ENCODE assay signal across 10 mouse cellular contexts in genomic region chr8:84600311-84600907, GRCm38 (mm10).
A peak's percentile ranks its signal among the peaks of the same experiment; 100 is the strongest.
DNase-seq lines count a peak whose midpoint lies in the region; ATAC-seq lines count a peak whose summit lies in the region.
"Had no signal": no experiment of that assay in that cellular context is flagged by ENCODE, and none has a peak within 500 bp of the region (broad histone marks: within the 10 kb centered on the region; RNA-seq: fewer than 3 reads in every experiment).

No protein-coding gene starts in this region.

- H3K4me1 ChIP-seq in heart, embryonic 14.5 days (ENCODE audit: control insufficient read depth in 2 of 2, insufficient read depth in 2 of 2, low read length in 2 of 2): peaks cover 14 to 21% of the 10 kb centered on the region in 2 experiments
- H3K4me1 ChIP-seq in embryonic facial prominence, embryonic 12.5 days: peaks cover 12% of the 10 kb centered on the region
- H3K4me1 ChIP-seq in intestine, embryonic 15.5 days (replicated peaks): peaks cover 13% of the 10 kb centered on the region
- peaks cover 19% of the 10 kb centered on the region for H3K4me1 ChIP-seq in neural tube, embryonic 12.5 days

- H3K9me3 ChIP-seq in heart, embryonic 14.5 days (ENCODE audit: control insufficient read depth, low read length): no peaks in the 10 kb centered on the region
- H3K9me3 ChIP-seq in embryonic facial prominence, embryonic 12.5 days: no peaks in the 10 kb centered on the region
- H3K9me3 ChIP-seq in intestine, embryonic 15.5 days: no peaks in the 10 kb centered on the region
- H3K9me3 ChIP-seq in neural tube, embryonic 12.5 days: no peaks in the 10 kb centered on the region

- ATAC-seq in heart, embryonic 14.5 days (ENCODE audit: insufficient number of reproducible peaks, insufficient read depth, low FRiP score, low read depth): no peak
- ATAC-seq in embryonic facial prominence, embryonic 12.5 days (ENCODE audit: insufficient number of reproducible peaks, insufficient read depth, low FRiP score, low TSS enrichment): no peak
- ATAC-seq in intestine, embryonic 15.5 days: no peak
- peak; percentile 39; the same call in 1 of the 2 replicates for ATAC-seq in neural tube, embryonic 12.5 days (ENCODE audit: low FRiP score, low read depth)
- ATAC-seq in frontal cortex, adult (ENCODE audit: low TSS enrichment): no peak
- ATAC-seq: Patski had no signal

- peak overlapping the region; percentile 30 to 39 for H3K4me3 ChIP-seq in heart, embryonic 14.5 days (ENCODE audit: control insufficient read depth in 1 of 2, insufficient read depth in 1 of 2, low read depth in 1 of 2, low read length in 2 of 2)
- H3K4me3 ChIP-seq in embryonic facial prominence, embryonic 12.5 days: peak overlapping the region; percentile 30
- H3K4me3 ChIP-seq in intestine, embryonic 15.5 days (replicated peaks): peak overlapping the region; percentile 37; the same call in 1 of the 2 replicates
- peak overlapping the region; percentile 30 for H3K4me3 ChIP-seq in neural tube, embryonic 12.5 days
- H3K4me3 ChIP-seq: megakaryocyte, embryonic 14.5 days had no signal

- peak overlapping the region; percentile 64 for H3K9ac ChIP-seq in heart, embryonic 14.5 days (ENCODE audit: low read length)
- peak overlapping the region; percentile 57 for H3K9ac ChIP-seq in embryonic facial prominence, embryonic 12.5 days
- no peak overlapping the region; the same call in 1 of the 2 replicates for H3K9ac ChIP-seq in intestine, embryonic 15.5 days
- H3K9ac ChIP-seq in neural tube, embryonic 12.5 days: peak overlapping the region; percentile 56

- H3K27ac ChIP-seq in heart, embryonic 14.5 days (replicated peaks in 1 of 2; ENCODE audit: control insufficient read depth in 1 of 2, insufficient read depth in 1 of 2, low read depth in 2 of 2, low read length in 2 of 2): peak overlapping the region; percentile 14 to 53; a peak in 2 of 4 replicates
- no peak overlapping the region for H3K27ac ChIP-seq in embryonic facial prominence, embryonic 12.5 days
- H3K27ac ChIP-seq in intestine, embryonic 15.5 days: no peak overlapping the region
- H3K27ac ChIP-seq in neural tube, embryonic 12.5 days: no peak overlapping the region

- DNase-seq in heart, adult 8-10 months (ENCODE audit: low spot score): no peak
- DNase-seq in adrenal gland, postnatal 25 days: no peak
- no peak for DNase-seq in thymus, postnatal 0 days (ENCODE audit: low spot score)

- H3K36me3 ChIP-seq in heart, embryonic 14.5 days (ENCODE audit: control insufficient read depth, insufficient read depth, low read length): peaks cover 5% of the 10 kb centered on the region; the same call in 1 of the 2 replicates
- no peaks in the 10 kb centered on the region for H3K36me3 ChIP-seq in embryonic facial prominence, embryonic 12.5 days
- no peaks in the 10 kb centered on the region for H3K36me3 ChIP-seq in intestine, embryonic 15.5 days
- H3K36me3 ChIP-seq in neural tube, embryonic 12.5 days: no peaks in the 10 kb centered on the region; the same call in none of the 2 replicates

- WGBS in heart, embryonic 14.5 days: 4% methylated on average over 26 of the region's 26 CpGs
- 4% methylated on average over 26 of the region's 26 CpGs for WGBS in embryonic facial prominence, embryonic 12.5 days
- 22% methylated on average over 26 of the region's 26 CpGs for WGBS in intestine, embryonic 15.5 days
- 2% methylated on average over 26 of the region's 26 CpGs for WGBS in neural tube, embryonic 12.5 days

- 0 out of 2 replicates have a peak, but pooled peaks cover 4% of the 10 kb centered on the region for H3K27me3 ChIP-seq in heart, embryonic 14.5 days (ENCODE audit: control insufficient read depth, insufficient read depth, low read length)
- 0 out of 2 replicates have a peak, but pooled peaks cover 8% of the 10 kb centered on the region for H3K27me3 ChIP-seq in embryonic facial prominence, embryonic 12.5 days
- peaks cover 6% of the 10 kb centered on the region for H3K27me3 ChIP-seq in intestine, embryonic 15.5 days (replicated peaks)
- peaks cover 16% of the 10 kb centered on the region for H3K27me3 ChIP-seq in neural tube, embryonic 12.5 days (replicated peaks)

- peak overlapping the region; percentile 72 for H3K4me2 ChIP-seq in heart, embryonic 14.5 days (ENCODE audit: low read length)
- peak overlapping the region; percentile 56 for H3K4me2 ChIP-seq in embryonic facial prominence, embryonic 12.5 days (replicated peaks)
- H3K4me2 ChIP-seq in intestine, embryonic 15.5 days (replicated peaks): peak overlapping the region; percentile 71
- H3K4me2 ChIP-seq in neural tube, embryonic 12.5 days (replicated peaks): peak overlapping the region; percentile 65

Comparison
In these comparisons a context has a peak if more than half of its experiments do, and no peak if none do; other contexts are left out.
1. H3K27ac ChIP-seq: peak in heart, embryonic 14.5 days (2 of 2); none in embryonic facial prominence, embryonic 12.5 days (single experiment), intestine, embryonic 15.5 days (single experiment) and neural tube, embryonic 12.5 days (single experiment).
2. Peak in every context shown above with its lines, with median percentiles within 50 percentile points of each other: H3K4me2 ChIP-seq and H3K4me3 ChIP-seq.